Mouse (Mus musculus) 3134 (cell line): ENCODE data around the gene Rpl3.

Experiments
- DNase-seq: peaks from one replicate; pipeline ENCODE4 v3.0.0-alpha.2; 2011; ENCODE audit warnings: low spot score; ENCODE audit not compliant: insufficient read length; ENCODE audit errors: extremely low read depth

The Rpl3 gene

GRCm38 (mm10) chr15:80072579-80073255 lies 19.0 kb downstream of the Rpl3 start:
- no peak for DNase-seq

DNA sequence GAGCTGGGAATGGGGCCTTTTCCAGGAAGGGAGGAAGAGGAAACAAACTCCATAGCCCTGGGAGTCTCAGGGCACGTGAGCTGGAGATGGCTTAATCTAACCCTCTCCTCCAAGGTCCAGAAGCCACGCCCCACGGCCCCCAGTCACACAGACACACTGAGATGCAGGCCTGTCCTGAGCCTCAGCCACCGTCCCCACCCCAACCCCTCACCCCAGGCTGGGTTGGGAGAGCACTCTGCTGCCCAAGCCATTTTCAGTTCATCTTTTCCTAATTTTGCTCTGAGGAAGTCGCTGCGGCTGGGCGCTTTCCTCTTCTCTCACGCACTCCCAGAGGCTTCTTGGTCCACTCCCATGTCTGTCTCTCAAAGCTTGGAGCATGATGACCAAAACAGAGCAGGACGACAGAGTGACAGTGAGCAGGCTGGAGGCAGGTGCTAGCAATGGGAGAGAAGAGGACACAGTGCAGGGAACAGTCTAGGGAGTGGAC lies 19.7 kb downstream of the Rpl3 start:
- DNase-seq: no peak

- peak; percentile 75 for DNase-seq
Observed at GRCm38 (mm10) chr15:80070095-80070644, 21.5 kb downstream of the Rpl3 start.

DNA sequence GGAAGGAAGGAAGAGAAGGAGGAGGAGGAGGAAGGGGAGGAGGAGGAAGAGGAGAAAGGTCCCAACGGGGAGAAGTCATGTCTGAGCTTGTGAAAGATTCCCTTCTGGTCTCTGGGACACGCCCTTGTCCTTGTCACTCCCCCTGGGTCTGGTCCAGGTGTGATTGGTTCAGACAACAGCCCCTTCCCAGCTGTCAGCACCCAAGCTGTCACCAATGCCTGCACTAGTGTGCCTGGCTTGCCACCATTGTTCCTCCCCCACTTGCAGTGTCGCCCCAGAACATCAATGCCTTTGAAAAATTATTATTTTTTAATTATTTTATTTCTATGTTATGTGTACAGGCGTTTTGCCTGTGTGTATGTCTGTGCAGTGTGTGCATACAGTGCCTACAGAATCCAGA lies 22.5 kb downstream of the Rpl3 start:
- DNase-seq: no peak

- no peak for DNase-seq
Observed at GRCm38 (mm10) chr15:80066538-80066937, 25.1 kb downstream of the Rpl3 start.

DNA sequence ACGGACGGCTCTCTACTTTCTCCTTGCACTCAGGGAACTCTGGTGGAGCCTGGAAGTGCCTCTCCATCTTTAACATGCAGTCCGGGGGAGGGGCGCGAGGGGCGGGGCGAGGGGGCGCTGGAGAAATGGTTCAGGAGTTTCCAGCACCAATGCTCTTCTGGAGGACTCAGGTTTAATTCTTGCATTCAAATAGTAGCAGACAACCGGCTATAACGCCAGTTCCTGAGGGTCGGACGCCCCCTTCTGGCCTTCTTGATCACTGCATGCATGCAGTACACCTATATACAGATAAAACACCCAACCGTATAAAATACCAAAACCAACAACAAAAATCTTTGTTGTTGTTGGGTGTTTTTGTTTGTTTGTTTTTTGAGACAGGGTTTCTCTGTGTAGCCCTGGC lies 26.3 kb downstream of the Rpl3 start:
- no peak for DNase-seq

GRCm38 (mm10) chr15:80064965-80065364 lies 26.7 kb downstream of the Rpl3 start:
- DNase-seq: no peak

GRCm38 (mm10) chr15:80062821-80063220 lies 28.8 kb downstream of the Rpl3 start:
- DNase-seq: peak; percentile 68

DNA sequence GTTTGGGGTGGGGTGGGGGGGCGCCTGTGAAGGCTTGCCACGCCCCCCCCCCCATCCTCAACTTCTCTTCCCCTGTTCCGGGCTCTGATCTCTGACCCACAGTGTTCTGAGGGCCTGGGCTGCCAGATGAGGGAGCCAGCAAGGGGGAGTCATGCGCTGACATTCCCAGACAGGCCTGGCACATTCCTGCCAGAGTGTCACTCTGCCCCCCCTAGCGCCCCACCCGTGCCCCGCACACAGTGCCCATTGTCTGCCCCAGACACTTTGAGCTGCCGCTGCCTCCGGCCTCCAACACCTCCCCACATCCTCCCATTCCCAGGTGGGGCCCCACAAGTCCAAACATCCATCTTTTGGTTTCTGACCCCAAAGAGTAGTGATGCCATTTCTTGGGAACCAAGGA lies 29.3 kb downstream of the Rpl3 start:
- DNase-seq: peak; percentile 50

GRCm38 (mm10) chr15:80061071-80061550 lies 30.6 kb downstream of the Rpl3 start:
- DNase-seq: no peak

DNA sequence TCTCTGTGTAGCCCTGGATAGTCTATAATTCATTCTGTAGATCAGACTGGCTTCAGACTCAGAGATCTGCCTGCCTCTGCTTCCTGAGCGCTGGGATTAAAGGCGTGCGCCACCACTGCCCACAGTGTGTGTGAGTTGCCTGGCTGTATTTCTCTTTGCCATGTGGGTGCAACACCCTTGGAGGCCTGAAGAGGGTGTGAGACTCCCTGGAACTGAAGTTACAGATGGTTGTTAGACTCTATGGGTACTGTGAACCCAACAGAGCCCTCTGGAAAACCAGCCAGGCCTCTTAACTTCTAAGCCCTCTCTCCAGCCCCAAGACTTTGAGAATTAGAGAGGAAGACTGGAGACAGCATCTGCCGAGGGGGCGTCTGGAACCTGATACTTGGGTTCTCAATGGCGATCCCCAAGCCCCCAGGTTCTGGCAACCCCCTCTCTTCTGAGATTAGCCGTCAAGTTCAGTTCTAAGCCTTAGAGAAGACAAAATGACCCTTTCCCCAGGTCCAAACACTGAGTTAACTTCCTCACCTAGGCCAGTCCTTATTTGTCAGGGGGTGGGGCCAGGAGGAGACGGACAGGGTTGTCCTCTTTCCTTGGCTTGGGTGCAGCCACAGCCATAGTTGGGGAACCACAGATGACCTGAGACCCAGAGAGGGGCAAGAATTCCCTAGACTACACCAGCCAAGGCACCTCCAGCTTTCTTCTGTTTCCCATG lies 31.2 kb downstream of the Rpl3 start:
- no peak for DNase-seq

- DNase-seq: no peak
Observed at GRCm38 (mm10) chr15:80059606-80060005, 32.1 kb downstream of the Rpl3 start.

GRCm38 (mm10) chr15:80058151-80058550 lies 33.5 kb downstream of the Rpl3 start:
- DNase-seq: no peak

GRCm38 (mm10) chr15:80054034-80054710 lies 37.5 kb downstream of the Rpl3 start:
- peak; percentile 71 for DNase-seq

DNA sequence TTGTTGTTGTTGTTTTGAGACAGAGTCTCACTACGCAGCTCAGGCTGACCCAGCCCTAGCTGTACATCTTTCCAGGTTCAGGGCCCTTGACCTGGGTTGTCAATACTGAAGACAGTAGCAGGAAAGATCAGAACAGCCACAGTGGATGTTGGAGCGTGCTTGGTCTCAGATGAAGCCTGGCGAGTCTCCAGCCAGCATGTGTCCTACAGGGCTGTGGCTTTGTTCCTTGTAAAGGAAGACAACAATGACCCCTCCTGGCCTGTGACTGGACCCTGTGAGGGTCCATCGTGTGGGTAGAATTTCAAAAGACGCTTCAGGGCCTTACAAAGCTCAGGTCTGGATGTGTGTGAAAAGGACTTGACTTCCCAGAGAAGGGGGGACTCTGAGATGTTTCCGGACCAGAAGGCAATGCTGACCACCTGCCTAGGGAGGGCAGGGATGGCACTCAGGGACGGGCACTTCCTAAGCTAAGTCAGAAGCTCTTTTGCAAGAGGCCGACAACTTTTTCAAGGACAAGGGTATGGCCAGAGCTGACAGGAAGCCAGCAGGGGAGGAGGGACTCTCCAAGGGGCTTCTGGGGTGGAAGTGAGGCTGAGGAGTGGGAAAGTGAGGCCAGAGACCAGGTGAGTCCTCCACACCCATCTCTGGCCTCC lies 38.2 kb downstream of the Rpl3 start:
- no peak for DNase-seq

DNA sequence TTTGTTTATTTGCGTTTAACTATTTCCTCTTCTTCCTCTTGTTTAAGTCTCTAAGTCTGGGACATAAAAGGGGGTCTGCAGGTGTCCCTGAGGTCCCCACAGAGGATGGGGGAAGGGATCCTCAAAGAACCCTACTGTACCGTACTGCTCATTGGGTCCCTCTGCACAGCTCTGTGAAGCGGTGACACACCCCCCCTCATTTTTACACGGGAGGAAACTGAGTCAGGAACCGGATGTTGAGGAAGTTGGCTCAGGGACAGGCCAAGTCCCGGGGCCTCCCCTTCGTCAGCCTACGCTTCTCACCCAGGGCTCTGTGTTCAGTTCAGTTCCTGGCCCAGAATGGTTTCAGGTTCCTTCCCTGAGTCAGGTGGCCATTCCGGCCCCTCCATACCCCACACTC lies 39.9 kb downstream of the Rpl3 start:
- no peak for DNase-seq

- DNase-seq: no peak
Observed at GRCm38 (mm10) chr15:80051092-80051761, 40.4 kb downstream of the Rpl3 start.

DNA sequence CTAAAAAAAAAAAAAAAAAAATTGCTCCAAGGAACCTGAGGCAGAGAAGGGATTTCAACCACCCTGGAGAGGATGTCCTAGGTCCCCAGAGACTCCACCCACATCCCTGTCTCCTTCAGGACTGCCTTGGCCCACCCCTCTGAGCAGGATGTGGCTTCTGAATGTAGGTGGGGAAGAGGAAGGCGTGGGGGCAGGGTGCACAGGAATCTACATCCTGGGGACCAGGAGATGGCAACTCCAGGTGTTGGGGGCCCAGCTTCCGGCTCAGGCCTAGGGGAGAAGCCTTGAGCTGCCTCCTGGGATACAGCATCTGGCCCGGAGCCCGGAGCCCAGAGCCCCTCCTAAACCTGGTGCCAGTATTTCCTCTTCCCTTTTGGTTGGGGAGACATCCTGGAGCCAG lies 41.6 kb downstream of the Rpl3 start:
- DNase-seq: peak; percentile 22

- DNase-seq: no peak
Observed at GRCm38 (mm10) chr15:80047973-80048372, 43.7 kb downstream of the Rpl3 start.

- DNase-seq: no peak
Observed at GRCm38 (mm10) chr15:80047242-80047641, 44.4 kb downstream of the Rpl3 start.
